Mouse (Mus musculus) left cerebral cortex, postnatal 25 days (tissue): ENCODE measurements around the gene Fam71f2. TPM values are rescaled to one million over a fixed set of nuclear protein-coding genes. Genes with fewer than 3 reads are reported as not detected.

Experiments
- DNase-seq, 2 experiments: peaks; one replicate each; pipeline ENCODE4 v3.0.0; 2022; ENCODE audit warnings: low spot score in 2 of 2, mixed read lengths in 1 of 2
- intact Hi-C: fragments of 180-260 bp; cut with DNase I; formaldehyde crosslinking; loops from one replicate; pipeline ENCODE4 v1.15.1; 2025
- total RNA-seq, 2 experiments: library from RNA; stranded (reverse); gene quantifications; 2 replicates each; pipeline ENCODE4 v1.2.3; 2021

The Fam71f2 gene
- total RNA-seq, 2 experiments from 2014 or later = 0.34 to 0.41 TPM

DNA sequence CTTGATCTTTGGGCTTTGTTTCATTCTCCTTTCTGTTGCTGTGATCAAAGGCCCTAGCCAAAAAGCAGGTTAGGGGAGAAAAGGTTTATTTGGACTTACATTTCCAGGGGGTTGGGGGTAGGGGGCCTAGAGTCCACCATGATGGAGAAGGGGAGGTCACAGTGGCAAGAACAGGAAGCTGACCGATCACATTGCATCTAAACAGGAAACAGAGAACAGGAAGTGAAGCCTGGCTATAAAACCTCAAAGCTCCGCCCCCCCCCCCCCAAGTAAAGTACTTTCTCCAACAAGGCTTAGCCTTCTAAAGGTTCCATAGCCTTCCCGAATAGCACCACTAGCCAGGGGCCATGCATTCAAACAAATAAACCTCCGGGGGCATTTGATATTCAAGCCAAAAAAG is 43.3 kb downstream of the Fam71f2 start:
- DNase-seq = no peak
- intact Hi-C loops = no loop called here

DNA sequence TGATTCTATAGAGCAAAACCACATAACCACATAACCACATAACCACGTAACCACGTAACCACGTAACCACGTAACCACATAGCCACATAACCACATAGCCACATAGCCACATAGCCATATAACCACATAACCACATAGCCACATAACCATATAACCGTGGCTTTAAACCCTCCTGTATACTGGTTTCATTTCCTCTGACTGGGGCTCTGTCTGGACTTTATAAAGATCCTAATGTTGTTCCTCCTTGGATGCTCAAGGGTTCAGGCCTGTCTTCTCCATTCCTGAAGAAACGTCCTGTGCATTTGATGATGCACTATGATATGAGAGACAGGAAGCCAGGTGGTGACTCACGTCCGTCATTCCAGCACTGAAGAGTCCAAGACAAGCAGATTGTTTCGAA is 47.6 kb downstream of the Fam71f2 start:
- intact Hi-C loops = no loop called here
- DNase-seq = no peak

DNA sequence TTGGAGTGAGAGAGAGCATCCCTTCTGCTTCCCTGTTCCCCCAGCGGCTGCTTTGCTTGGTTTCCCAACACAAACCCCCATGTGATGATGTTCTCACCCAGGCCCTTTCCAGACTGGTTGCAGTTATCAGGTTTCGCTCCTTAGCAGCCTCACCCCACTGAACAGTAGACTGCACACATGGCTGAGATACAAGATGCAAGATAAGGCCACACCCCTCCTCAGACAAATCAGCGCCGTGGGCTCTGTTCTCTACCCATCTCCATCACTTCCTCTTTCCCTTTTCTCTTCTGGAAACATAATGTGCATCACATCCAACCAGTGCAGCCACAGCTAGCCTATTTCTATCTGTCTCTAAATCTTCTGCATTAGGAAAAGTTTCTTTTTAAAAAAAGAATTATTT is 50.1 kb downstream of the Fam71f2 start:
- DNase-seq = no peak
- intact Hi-C loops = no loop called here

Other genes starting within 250 kb of the Fam71f2 start
- not detected for gene Lep, start 219.4 kb upstream of the Fam71f2 start, total RNA-seq
- 10 to 100 TPM; 38.7 to 45.7 TPM for gene Rbm28, start 114.6 kb upstream of the Fam71f2 start, total RNA-seq
- 1 to 10 TPM; 2.4 to 2.9 TPM for gene Prrt4, start 100.0 kb upstream of the Fam71f2 start, total RNA-seq
- 10 to 100 TPM; 66.1 to 68.8 TPM for gene Impdh1, start 63.2 kb upstream of the Fam71f2 start, total RNA-seq
- gene Hilpda, start 7.1 kb upstream of the Fam71f2 start, total RNA-seq = 1 to 10 TPM; 6.7 to 8.4 TPM
- not detected for gene Fam71f1, start 39.5 kb downstream of the Fam71f2 start, total RNA-seq
- 10 to 100 TPM; 71.9 to 72.5 TPM for gene Calu, start 68.5 kb downstream of the Fam71f2 start, total RNA-seq
- gene Opn1sw, start 108.9 kb downstream of the Fam71f2 start, total RNA-seq = under 1 TPM in 1 of 2 experiments, not detected in 1; 0.32 TPM
- 10 to 100 TPM; 84.7 to 92.0 TPM for gene Ccdc136, start 116.7 kb downstream of the Fam71f2 start, total RNA-seq
- 1 to 10 TPM; 1.5 to 1.6 TPM for gene Flnc, start 153.7 kb downstream of the Fam71f2 start, total RNA-seq
- gene Atp6v1f, start 188.1 kb downstream of the Fam71f2 start, total RNA-seq = 100 to 1,000 TPM; 250 to 257 TPM
- gene Atp6v1fnb, start 191.8 kb downstream of the Fam71f2 start, total RNA-seq = under 1 TPM in 1 of 2 experiments, not detected in 1; 0.53 TPM
- 1 to 10 TPM; 1.5 to 1.8 TPM for gene Kcp, start 228.4 kb downstream of the Fam71f2 start, total RNA-seq
- 1 to 10 TPM; 4.7 to 5.4 TPM for gene Irf5, start 247.0 kb downstream of the Fam71f2 start, total RNA-seq